Mouse (Mus musculus): Measurements from ENCODE around the gene Tbc1d9b. TPM values are rescaled to one million over a fixed set of nuclear protein-coding genes. Genes with fewer than 3 reads are reported as not detected.

Gene Tbc1d9b
- polyA plus RNA-seq, 2 experiments = 44.9 to 45.2 TPM

DNA sequence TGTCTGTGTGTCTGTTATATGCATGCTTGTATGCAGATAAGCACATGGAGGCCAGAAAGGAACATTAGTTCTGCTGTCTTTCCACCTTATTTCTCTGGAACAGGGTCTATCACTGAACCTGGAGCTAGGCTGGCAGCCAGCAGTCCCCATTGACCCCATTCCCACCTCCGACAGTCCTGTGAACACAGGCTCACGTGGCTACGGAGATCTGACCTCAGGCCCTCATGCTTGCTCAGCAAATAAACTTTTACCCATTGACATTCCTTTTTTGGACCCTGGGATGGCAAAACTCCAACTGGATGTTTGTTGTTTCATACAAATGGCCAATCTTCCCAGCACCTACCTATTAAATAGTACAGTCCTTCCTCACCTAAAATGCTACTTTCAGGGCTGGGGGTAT is 45.2 kb downstream of the Tbc1d9b start:
- Histone ChIP-seq H3K9ac (ENCODE audit: low read depth, low read length, severe bottlenecking) (no peak overlapping the region), H3K27me3 (ENCODE audit: control insufficient read depth, insufficient read depth, low read length) (no peaks in the 10 kb centered on the region), H3K4me3 (replicated peaks; ENCODE audit: low read length) (no peak overlapping the region), H3K36me3 (ENCODE audit: control insufficient read depth, insufficient read depth, low read length) (peaks cover 12% of the 10 kb centered on the region), H3K4me2 (replicated peaks; ENCODE audit: low read depth, low read length, severe bottlenecking) (no peak overlapping the region), H3K27ac (replicated peaks; ENCODE audit: low read depth, low read length) (no peak overlapping the region), H3K9me3 (ENCODE audit: control insufficient read depth, low read length) (no peaks in the 10 kb centered on the region), H3K4me1 (ENCODE audit: control insufficient read depth, insufficient read depth, low read length) (peaks cover 6% of the 10 kb centered on the region; the same call in 1 of the 2 replicates)
- 87% methylated on average over 3 of the region's 3 CpGs for WGBS
- ATAC-seq (ENCODE audit: low FRiP score, low read depth) (no peak), DNase-seq (ENCODE audit: low spot score) (no peak)
- TF ChIP-seq POLR2A (IDR thresholded peaks at IDR 0.05; ENCODE audit: borderline replicate concordance, extremely low read depth, insufficient read depth, insufficient read length) = no peak

DNA sequence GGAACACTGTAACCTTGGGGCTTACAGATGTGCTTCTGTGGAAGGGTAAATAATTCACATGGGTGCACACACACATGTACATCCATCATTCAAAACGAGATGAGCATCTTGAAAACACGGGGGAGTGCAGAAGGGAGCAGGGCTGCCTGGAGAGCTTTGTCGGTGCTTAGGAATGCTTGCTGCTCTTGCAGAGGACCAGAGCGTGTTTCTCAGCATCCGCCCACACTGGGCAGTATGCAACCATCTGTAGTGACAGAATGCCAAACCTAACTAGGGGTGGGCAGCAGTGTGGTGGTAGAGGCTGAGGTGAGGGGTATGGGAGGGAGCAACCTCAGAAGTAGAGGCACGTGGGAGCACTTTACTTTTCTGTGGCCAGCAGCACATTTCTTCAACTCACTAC is 45.9 kb downstream of the Tbc1d9b start:
- Histone ChIP-seq H3K4me3 (replicated peaks; ENCODE audit: low read length) (no peak overlapping the region), H3K27ac (replicated peaks; ENCODE audit: low read depth, low read length) (no peak overlapping the region), H3K36me3 (ENCODE audit: control insufficient read depth, insufficient read depth, low read length) (peaks cover 4% of the 10 kb centered on the region), H3K27me3 (ENCODE audit: control insufficient read depth, insufficient read depth, low read length) (no peaks in the 10 kb centered on the region), H3K9me3 (ENCODE audit: control insufficient read depth, low read length) (no peaks in the 10 kb centered on the region), H3K9ac (ENCODE audit: low read depth, low read length, severe bottlenecking) (no peak overlapping the region), H3K4me2 (replicated peaks; ENCODE audit: low read depth, low read length, severe bottlenecking) (no peak overlapping the region), H3K4me1 (ENCODE audit: control insufficient read depth, insufficient read depth, low read length) (peaks cover 6% of the 10 kb centered on the region; the same call in 1 of the 2 replicates)
- ATAC-seq (ENCODE audit: low FRiP score, low read depth) = no peak
- 70% methylated on average over 6 of the region's 6 CpGs for WGBS
- DNase-seq (ENCODE audit: low spot score) = no peak
- no peak for TF ChIP-seq POLR2A (IDR thresholded peaks at IDR 0.05; ENCODE audit: borderline replicate concordance, extremely low read depth, insufficient read depth, insufficient read length)

DNA sequence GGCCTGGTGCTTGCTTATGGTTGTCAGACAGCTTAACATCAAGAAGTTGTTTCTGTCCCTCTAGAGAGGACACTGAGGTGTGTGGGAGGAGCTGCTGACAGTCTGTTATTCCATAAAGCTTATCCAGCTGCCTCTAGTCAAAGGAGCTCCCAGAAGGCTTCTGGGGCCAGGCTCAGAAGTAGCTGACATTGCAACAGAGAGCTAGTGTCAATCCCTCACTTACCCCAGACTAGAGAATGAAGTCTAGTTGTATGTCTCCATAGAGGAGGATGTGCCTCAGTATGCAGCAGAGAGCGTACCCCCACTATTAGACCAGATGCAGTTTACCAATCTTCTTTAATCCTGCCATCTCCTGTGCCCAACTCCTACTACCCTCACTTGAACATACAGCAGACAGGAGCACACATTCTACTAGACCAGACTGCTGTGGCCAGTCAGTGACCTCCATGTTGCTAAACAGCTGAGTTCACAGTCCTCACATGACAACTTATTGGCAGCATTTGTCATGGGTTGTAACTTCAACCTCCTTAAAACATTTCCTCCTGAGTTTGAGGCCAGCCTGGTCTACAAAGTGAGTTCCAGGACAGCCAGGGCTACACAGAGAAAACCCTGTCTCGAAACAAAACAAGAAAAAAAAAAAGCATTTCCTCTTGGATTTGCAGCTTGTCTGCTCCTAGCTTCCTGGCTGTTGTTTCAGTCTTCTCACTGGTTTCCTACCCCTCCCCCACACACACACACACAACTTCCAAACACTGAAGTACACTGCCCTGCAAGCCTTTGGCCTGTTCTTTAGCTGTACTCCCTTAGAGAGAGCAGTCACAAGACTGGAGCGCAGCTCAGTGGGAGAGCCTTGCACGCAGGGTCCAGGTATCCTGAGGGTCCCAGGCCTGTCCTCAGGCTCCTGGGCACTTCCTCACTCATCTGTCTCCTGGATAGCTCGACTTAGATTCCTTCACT is 47.6 kb downstream of the Tbc1d9b start:
- 77% methylated on average over 5 of the region's 5 CpGs for WGBS
- no peak for DNase-seq (ENCODE audit: low spot score)
- no peak overlapping the region for H3K4me3 ChIP-seq (replicated peaks; ENCODE audit: low read length)

DNA sequence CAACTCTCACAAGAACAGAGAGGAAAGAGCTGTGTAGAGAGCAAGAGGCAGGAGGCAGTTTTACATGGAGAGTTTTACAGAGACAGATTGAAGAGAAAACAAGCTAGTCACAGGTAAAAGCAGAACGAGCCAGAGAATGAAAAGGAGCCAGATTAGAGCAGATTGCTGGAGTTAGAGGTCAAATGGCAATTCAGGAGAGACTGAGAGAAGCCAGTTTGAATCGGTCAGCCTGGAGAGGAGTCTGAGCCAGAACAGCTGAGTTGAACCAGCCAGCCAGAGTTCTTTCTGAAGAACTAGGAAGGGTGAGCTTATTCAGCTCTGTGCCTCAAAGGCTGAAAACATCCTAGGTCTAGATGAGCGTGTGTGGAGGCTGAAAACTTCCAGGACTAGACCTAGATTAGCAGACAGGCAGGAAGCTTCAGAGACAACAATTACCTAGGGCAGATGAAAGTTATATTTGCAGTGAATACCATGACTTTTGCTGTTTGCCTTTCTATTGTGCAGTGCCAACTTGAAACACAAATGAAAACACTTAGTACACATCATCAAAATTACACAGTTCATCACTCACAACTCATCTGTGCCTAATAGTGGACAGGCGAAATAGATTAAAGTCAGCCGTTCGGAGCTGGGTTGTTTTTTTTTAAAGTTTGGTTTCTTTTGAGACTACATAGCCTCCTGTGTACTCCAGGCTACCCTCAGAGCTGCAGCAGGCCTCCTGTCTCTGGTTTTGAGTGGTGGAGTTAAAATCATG is 49.5 kb downstream of the Tbc1d9b start:
- Histone ChIP-seq H3K27ac (replicated peaks; ENCODE audit: low read depth, low read length) (no peak overlapping the region), H3K9ac (ENCODE audit: low read depth, low read length, severe bottlenecking) (no peak overlapping the region), H3K9me3 (ENCODE audit: control insufficient read depth, low read length) (no peaks in the 10 kb centered on the region), H3K4me1 (ENCODE audit: control insufficient read depth, insufficient read depth, low read length) (no peaks in the 10 kb centered on the region), H3K27me3 (ENCODE audit: control insufficient read depth, insufficient read depth, low read length) (no peaks in the 10 kb centered on the region), H3K36me3 (ENCODE audit: control insufficient read depth, insufficient read depth, low read length) (peaks cover 11% of the 10 kb centered on the region), H3K4me2 (replicated peaks; ENCODE audit: low read depth, low read length, severe bottlenecking) (no peak overlapping the region), H3K4me3 (replicated peaks; ENCODE audit: low read length) (no peak overlapping the region)
- WGBS = 76% methylated on average over 6 of the region's 6 CpGs
- TF ChIP-seq POLR2A (IDR thresholded peaks at IDR 0.05; ENCODE audit: borderline replicate concordance, extremely low read depth, insufficient read depth, insufficient read length) = no peak
- ATAC-seq (ENCODE audit: low FRiP score, low read depth) = no peak
- DNase-seq (ENCODE audit: low spot score) = no peak

More for the DNA sequence above, 47.6 kb downstream of the Tbc1d9b start:
- Histone ChIP-seq H3K36me3 (ENCODE audit: control insufficient read depth, insufficient read depth, low read length) (peaks cover 11% of the 10 kb centered on the region), H3K9ac (ENCODE audit: low read depth, low read length, severe bottlenecking) (no peak overlapping the region), H3K4me1 (ENCODE audit: control insufficient read depth, insufficient read depth, low read length) (peaks cover 6% of the 10 kb centered on the region; the same call in 1 of the 2 replicates), H3K27me3 (ENCODE audit: control insufficient read depth, insufficient read depth, low read length) (no peaks in the 10 kb centered on the region), H3K9me3 (ENCODE audit: control insufficient read depth, low read length) (no peaks in the 10 kb centered on the region), H3K4me2 (replicated peaks; ENCODE audit: low read depth, low read length, severe bottlenecking) (no peak overlapping the region), H3K27ac (replicated peaks; ENCODE audit: low read depth, low read length) (no peak overlapping the region)
- no peak for ATAC-seq (ENCODE audit: low FRiP score, low read depth)
- no peak for TF ChIP-seq POLR2A (IDR thresholded peaks at IDR 0.05; ENCODE audit: borderline replicate concordance, extremely low read depth, insufficient read depth, insufficient read length)

DNA sequence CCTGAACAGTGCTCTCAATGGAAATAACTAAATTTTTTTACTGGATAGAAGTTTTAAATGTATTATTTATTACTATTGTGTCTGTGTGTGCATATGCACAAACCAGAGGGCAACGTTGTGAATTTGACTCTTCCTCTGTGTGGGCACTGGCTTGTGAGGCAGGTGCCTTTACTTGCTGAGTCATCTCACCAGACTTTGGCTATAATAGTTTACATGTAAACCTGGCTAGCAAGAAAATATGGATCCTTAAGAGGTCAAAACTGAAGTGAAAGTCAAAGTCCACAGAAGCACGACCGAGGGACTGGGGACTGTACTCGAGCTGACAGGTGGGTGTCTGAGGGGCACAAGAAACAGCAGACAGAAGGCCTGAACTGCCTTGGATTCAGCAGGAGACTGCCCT is 51.5 kb downstream of the Tbc1d9b start:
- ATAC-seq (ENCODE audit: low FRiP score, low read depth) = no peak

More for the DNA sequence above, 51.5 kb downstream of the Tbc1d9b start:
- Histone ChIP-seq H3K4me1 (ENCODE audit: control insufficient read depth, insufficient read depth, low read length) (no peaks in the 10 kb centered on the region), H3K4me3 (replicated peaks; ENCODE audit: low read length) (no peak overlapping the region), H3K9ac (ENCODE audit: low read depth, low read length, severe bottlenecking) (no peak overlapping the region), H3K4me2 (replicated peaks; ENCODE audit: low read depth, low read length, severe bottlenecking) (no peak overlapping the region), H3K9me3 (ENCODE audit: control insufficient read depth, low read length) (no peaks in the 10 kb centered on the region), H3K27me3 (ENCODE audit: control insufficient read depth, insufficient read depth, low read length) (no peaks in the 10 kb centered on the region), H3K36me3 (ENCODE audit: control insufficient read depth, insufficient read depth, low read length) (peaks cover 18% of the 10 kb centered on the region), H3K27ac (replicated peaks; ENCODE audit: low read depth, low read length) (no peak overlapping the region)
- 88% methylated on average over 4 of the region's 4 CpGs for WGBS
- no peak for DNase-seq (ENCODE audit: low spot score)
- TF ChIP-seq POLR2A (IDR thresholded peaks at IDR 0.05; ENCODE audit: borderline replicate concordance, extremely low read depth, insufficient read depth, insufficient read length) = no peak

All from limb, embryonic 14.5 days (tissue).